Comparison of ENCODE assay signal across 8 mouse cellular contexts in genomic region chr2:90573640-90574526, GRCm38 (mm10). TPM values are rescaled to one million over a fixed set of nuclear protein-coding genes. Genes with fewer than 3 reads are reported as not detected.
A peak's percentile ranks its signal among the peaks of the same experiment; 100 is the strongest.
DNase-seq lines count a peak whose midpoint lies in the region; ATAC-seq and TF ChIP-seq lines count a peak whose summit lies in the region.

No protein-coding gene starts in this region.

- TF ChIP-seq EP300 in MEL (IDR thresholded peaks at IDR 0.05; ENCODE audit: low read depth in 1 of 2, low read length in 2 of 2) = no peak

- H3K4me3 ChIP-seq in hindbrain, embryonic 12.5 days = no peak overlapping the region
- no peak overlapping the region for H3K4me3 ChIP-seq in hindbrain, embryonic 11.5 days (ENCODE audit: low read depth, low read length)
- peak overlapping the region; percentile 54 to 65 for H3K4me3 ChIP-seq in MEL (ENCODE audit: control insufficient read depth in 1 of 2, insufficient read depth in 1 of 2, low read depth in 2 of 2, low read length in 2 of 2)
- peak overlapping the region; percentile 41 for H3K4me3 ChIP-seq in liver, embryonic 13.5 days (replicated peaks)
- peak overlapping the region; percentile 7; the same call in 1 of the 2 replicates for H3K4me3 ChIP-seq in olfactory bulb, adult 2 months (ENCODE audit: insufficient read depth, low read depth, low read length)

- 75% methylated on average over 17 of the region's 17 CpGs for WGBS in hindbrain, embryonic 12.5 days
- 81% methylated on average over 17 of the region's 17 CpGs for WGBS in hindbrain, embryonic 11.5 days
- 41% methylated on average over 17 of the region's 17 CpGs for WGBS in liver, embryonic 13.5 days (ENCODE audit: insufficient replicate concordance)
- 26% methylated on average over 17 of the region's 17 CpGs for WGBS in olfactory bulb, adult 2 months

- TF ChIP-seq CTCF in MEL (IDR thresholded peaks at IDR 0.05 in 2 of 3, conservative IDR thresholded peaks at IDR 0.05 in 1 of 3; ENCODE audit: control insufficient read depth in 1 of 3, insufficient read depth in 1 of 3, low read depth in 2 of 3, low read length in 3 of 3, poor library complexity in 1 of 3, severe bottlenecking in 1 of 3) = no peak
- TF ChIP-seq CTCF in olfactory bulb, adult 2 months (IDR thresholded peaks at IDR 0.05; ENCODE audit: insufficient read depth, low read depth, low read length) = no peak

- no peak for DNase-seq in hindbrain, embryonic 11.5 days (ENCODE audit: low spot score)
- DNase-seq in MEL (ENCODE audit: low read depth, low spot score) = peak; percentile 60
- peak; percentile 57 to 73 for DNase-seq in heart, adult 9 months (ENCODE audit: low spot score in 2 of 2)
- DNase-seq in liver, embryonic 13.5 days = no peak
- DNase-seq in frontal cortex, postnatal 36 days (ENCODE audit: low spot score in 2 of 2) = no peak
- DNase-seq in embryo, embryonic 9.5 days (ENCODE audit: extremely low spot score) = no peak

- no peaks in the 10 kb centered on the region for H3K27me3 ChIP-seq in hindbrain, embryonic 12.5 days
- no peaks in the 10 kb centered on the region for H3K27me3 ChIP-seq in hindbrain, embryonic 11.5 days (ENCODE audit: control insufficient read depth, insufficient read depth, low read length)
- no peaks in the 10 kb centered on the region for H3K27me3 ChIP-seq in MEL (ENCODE audit: control insufficient read depth in 1 of 2, insufficient read depth in 2 of 2, low read length in 2 of 2)
- no peaks in the 10 kb centered on the region for H3K27me3 ChIP-seq in liver, embryonic 13.5 days

- H3K79me2 ChIP-seq in MEL (ENCODE audit: control insufficient read depth, insufficient read depth, low read length, poor library complexity) = peaks cover 26% of the 10 kb centered on the region

- H3K27ac ChIP-seq in hindbrain, embryonic 12.5 days = no peak overlapping the region; the same call in 1 of the 2 replicates
- no peak overlapping the region for H3K27ac ChIP-seq in hindbrain, embryonic 11.5 days (ENCODE audit: low read depth, low read length)
- peak overlapping the region; percentile 56 for H3K27ac ChIP-seq in MEL (ENCODE audit: control insufficient read depth, low read depth, low read length)
- H3K27ac ChIP-seq in liver, embryonic 13.5 days = peak overlapping the region; percentile 29
- no peak overlapping the region for H3K27ac ChIP-seq in olfactory bulb, adult 2 months (ENCODE audit: insufficient read depth, low read depth, low read length)

- TF ChIP-seq RAD21 in MEL (IDR thresholded peaks at IDR 0.05; ENCODE audit: low read depth, low read length) = no peak

- H3K36me3 ChIP-seq in hindbrain, embryonic 12.5 days = no peaks in the 10 kb centered on the region
- H3K36me3 ChIP-seq in hindbrain, embryonic 11.5 days (ENCODE audit: control insufficient read depth, insufficient read depth, low read length) = no peaks in the 10 kb centered on the region
- peaks cover 0 to 36% of the 10 kb centered on the region in 2 experiments; a peak in 2 of 4 replicates for H3K36me3 ChIP-seq in MEL (ENCODE audit: control insufficient read depth in 1 of 2, insufficient read depth in 2 of 2, low read length in 2 of 2)
- H3K36me3 ChIP-seq in liver, embryonic 13.5 days = no peaks in the 10 kb centered on the region

- H3K4me1 ChIP-seq in hindbrain, embryonic 12.5 days = peaks cover 5% of the 10 kb centered on the region; the same call in 1 of the 2 replicates
- H3K4me1 ChIP-seq in hindbrain, embryonic 11.5 days (replicated peaks; ENCODE audit: control insufficient read depth, insufficient read depth, low read length) = no peaks in the 10 kb centered on the region
- peaks cover 23 to 30% of the 10 kb centered on the region in 2 experiments for H3K4me1 ChIP-seq in MEL (ENCODE audit: control insufficient read depth in 1 of 2, insufficient read depth in 2 of 2, low read length in 2 of 2)
- H3K4me1 ChIP-seq in liver, embryonic 13.5 days (replicated peaks) = peaks cover 79% of the 10 kb centered on the region
- H3K4me1 ChIP-seq in olfactory bulb, adult 2 months (ENCODE audit: control insufficient read depth, insufficient read depth, low read length) = peaks cover 9% of the 10 kb centered on the region; the same call in 1 of the 2 replicates

- TF ChIP-seq POLR2A in MEL (IDR thresholded peaks at IDR 0.05; ENCODE audit: control insufficient read depth in 1 of 2, insufficient read depth in 1 of 2, low read depth in 1 of 2, low read length in 2 of 2, poor library complexity in 1 of 2) = no peak
- no peak for TF ChIP-seq POLR2A in olfactory bulb, adult 2 months (IDR thresholded peaks at IDR 0.05; ENCODE audit: insufficient read depth, low read depth, low read length)

- peak; percentile 45; the same call in 1 of the 2 replicates for ATAC-seq in hindbrain, embryonic 12.5 days (ENCODE audit: low FRiP score)
- ATAC-seq in hindbrain, embryonic 11.5 days (ENCODE audit: low FRiP score) = no peak
- ATAC-seq in liver, embryonic 13.5 days (ENCODE audit: low read depth) = no peak

- 0 out of 2 replicates have a peak overlapping the region, but pooled peaks have one; percentile 5 for H3K4me2 ChIP-seq in hindbrain, embryonic 12.5 days (replicated peaks)
- H3K4me2 ChIP-seq in hindbrain, embryonic 11.5 days (replicated peaks; ENCODE audit: low read depth, low read length) = no peak overlapping the region
- H3K4me2 ChIP-seq in liver, embryonic 13.5 days = peak overlapping the region; percentile 66

- no peak overlapping the region for H3K9ac ChIP-seq in hindbrain, embryonic 12.5 days
- no peak overlapping the region for H3K9ac ChIP-seq in hindbrain, embryonic 11.5 days (ENCODE audit: low read depth, low read length)
- peak overlapping the region; percentile 70 for H3K9ac ChIP-seq in MEL (ENCODE audit: control insufficient read depth, low read depth, low read length, poor library complexity, severe bottlenecking)
- H3K9ac ChIP-seq in liver, embryonic 13.5 days = peak overlapping the region; percentile 54

- no peaks in the 10 kb centered on the region for H3K9me3 ChIP-seq in hindbrain, embryonic 12.5 days (replicated peaks)
- no peaks in the 10 kb centered on the region for H3K9me3 ChIP-seq in hindbrain, embryonic 11.5 days (ENCODE audit: control insufficient read depth, low read length)
- H3K9me3 ChIP-seq in MEL (replicated peaks; ENCODE audit: insufficient read depth, low read length) = no peaks in the 10 kb centered on the region
- no peaks in the 10 kb centered on the region for H3K9me3 ChIP-seq in liver, embryonic 13.5 days (replicated peaks)

TF ChIP-seq in MEL, 35 proteins besides CTCF, POLR2A, EP300 and RAD21:
- TF ChIP-seq ZNF384 (IDR thresholded peaks at IDR 0.05; ENCODE audit: low read depth, low read length) (0 out of 2 replicates have a peak, but pooled peaks have one; percentile 17), SIN3A (IDR thresholded peaks at IDR 0.05; ENCODE audit: low read length) (0 out of 2 replicates have a peak, but pooled peaks have one; percentile 26), ETS1 (IDR thresholded peaks at IDR 0.05; ENCODE audit: low read depth, low read length) (peak; percentile 27; the same call in 1 of the 2 replicates), GATA1 (IDR thresholded peaks at IDR 0.05; ENCODE audit: low read depth, low read length) (no peak)
TF ChIP-seq in MEL: peak in this region for 3.

RNA-seq across cellular contexts. Expression of gene Ptprj, which starts 6.6 kb away (rescaled TPM):
- polyA plus RNA-seq in hindbrain, embryonic 12.5 days (2016; fragmentation: Nextera tagmentation; extraction: Ambion mirVana) = 3.5 TPM in 2 replicates
- 2.4 and 2.9 TPM in 2 replicates for polyA plus RNA-seq in hindbrain, embryonic 11.5 days (2014; fragmentation: Nextera tagmentation; extraction: Ambion mirVana)
- total RNA-seq in MEL (2012; rRNA removed) = 10.0 and 10.2 TPM in 2 replicates
- polyA plus RNA-seq in MEL (2012; ENCODE audit: insufficient read depth in 1 of 2, insufficient read length in 2 of 2, low read depth in 1 of 2, low replicate concordance in 2 of 2, missing spikeins in 1 of 2) = 1 to 10 TPM in 1 of 2 experiments, not detected in 1; 6.4 TPM
- polyA plus RNA-seq in liver, embryonic 13.5 days (2015; fragmentation: Nextera tagmentation; extraction: Ambion mirVana) = 1.7 and 1.9 TPM in 2 replicates
- polyA plus RNA-seq in olfactory bulb, adult 2 months (2012; ENCODE audit: insufficient read depth, insufficient read length, low replicate concordance, missing spikeins) = 79.8 TPM in 1 of 2 replicates, not detected in the other

Comparison
In these comparisons a context has a peak if more than half of its experiments do, and no peak if none do; other contexts are left out.
1. H3K27ac ChIP-seq: peak in MEL (single experiment) and liver, embryonic 13.5 days (single experiment); none in hindbrain, embryonic 12.5 days (single experiment), hindbrain, embryonic 11.5 days (single experiment) and olfactory bulb, adult 2 months (single experiment).
2. H3K4me3 ChIP-seq: peak in MEL (2 of 2), liver, embryonic 13.5 days (single experiment) and olfactory bulb, adult 2 months (single experiment); none in hindbrain, embryonic 12.5 days (single experiment) and hindbrain, embryonic 11.5 days (single experiment).
3. H3K9ac ChIP-seq: peak in MEL (single experiment) and liver, embryonic 13.5 days (single experiment); none in hindbrain, embryonic 12.5 days (single experiment) and hindbrain, embryonic 11.5 days (single experiment).
4. DNase-seq: peak in MEL (single experiment) and heart, adult 9 months (2 of 2); none in hindbrain, embryonic 11.5 days (single experiment), liver, embryonic 13.5 days (single experiment), frontal cortex, postnatal 36 days (0 of 2) and embryo, embryonic 9.5 days (single experiment).